Mouse (Mus musculus): ENCODE data around the gene Dazap2.

- TF ChIP-seq CTCF (IDR thresholded peaks at IDR 0.05; ENCODE audit: insufficient read depth, low read length) (no peak), POLR2A (IDR thresholded peaks at IDR 0.05; ENCODE audit: borderline replicate concordance, extremely low read depth, low read depth, low read length) (no peak)
Observed at GRCm38 (mm10) chr15:100660306-100660705, 45.2 kb downstream of the Dazap2 start.
